Mouse (Mus musculus) myocyte (in vitro differentiated cells): ENCODE measurements around the gene Nrip1. TPM values are rescaled to one million over a fixed set of nuclear protein-coding genes. Genes with fewer than 3 reads are reported as not detected.

Source experiments
- H3K27me3 ChIP-seq: one replicate; pipeline ENCODE4 v1.6.1; 2011; ENCODE audit not compliant: control insufficient read depth, insufficient read depth, insufficient read length
- H3K36me3 ChIP-seq: one replicate; pipeline ENCODE4 v1.6.1; 2011; ENCODE audit not compliant: control insufficient read depth, insufficient read depth
- H3K4me2 ChIP-seq: one replicate; pipeline ENCODE4 v1.6.1; 2011; ENCODE audit warnings: low read depth, control low read depth
- H3K4me3 ChIP-seq: one replicate; pipeline ENCODE4 v1.5.1; 2011; ENCODE audit warnings: mild to moderate bottlenecking, control low read depth, moderate library complexity
- H3K79me2 ChIP-seq: one replicate; pipeline ENCODE4 v1.6.1; 2011; ENCODE audit not compliant: control insufficient read depth, insufficient read depth
- H3ac ChIP-seq: one replicate; pipeline ENCODE4 v1.6.1; 2011; ENCODE audit not compliant: control insufficient read depth, insufficient read length
- CEBPB ChIP-seq: IDR thresholded peaks from 2 replicates; pipeline ENCODE4 v1.6.1; 2011; ENCODE audit warnings: mild to moderate bottlenecking, moderate library complexity; ENCODE audit not compliant: poor library complexity, insufficient read depth, severe bottlenecking
- E2F4 ChIP-seq: IDR thresholded peaks from one replicate; pipeline ENCODE4 v1.6.1; 2011; ENCODE audit warnings: mild to moderate bottlenecking, control low read depth, moderate library complexity; ENCODE audit not compliant: insufficient read depth
- MAX ChIP-seq: IDR thresholded peaks from one replicate; pipeline ENCODE4 v1.6.1; 2011; ENCODE audit warnings: low read depth, mild to moderate bottlenecking, control low read depth
- MYOD1 ChIP-seq, 3 experiments: IDR thresholded peaks; one replicate each; pipeline ENCODE4 v1.6.1; 2011; ENCODE audit warnings: control low read depth in 2 of 3, low read depth in 2 of 3, mild to moderate bottlenecking in 2 of 3, moderate library complexity in 1 of 3; ENCODE audit not compliant: insufficient read length in 2 of 3, control insufficient read depth in 1 of 3
- MYOG ChIP-seq, 3 experiments: IDR thresholded peaks; one replicate each; pipeline ENCODE4 v1.6.1; 2011; ENCODE audit warnings: control low read depth in 2 of 3, low read depth in 2 of 3, mild to moderate bottlenecking in 2 of 3; ENCODE audit not compliant: insufficient read length in 2 of 3, control insufficient read depth in 1 of 3, insufficient read depth in 1 of 3
- POLR2A ChIP-seq: IDR thresholded peaks from one replicate; pipeline ENCODE4 v1.6.1; 2011; ENCODE audit warnings: low read depth, mild to moderate bottlenecking, control low read depth, moderate library complexity; ENCODE audit not compliant: insufficient read length
- POLR2AphosphoS2 ChIP-seq: IDR thresholded peaks from one replicate; pipeline ENCODE4 v1.6.1; 2011; ENCODE audit warnings: low read depth, control low read depth; ENCODE audit not compliant: insufficient read length
- REST ChIP-seq: IDR thresholded peaks from one replicate; pipeline ENCODE4 v1.6.1; 2011; ENCODE audit warnings: mild to moderate bottlenecking, control low read depth, moderate library complexity; ENCODE audit not compliant: insufficient read depth, insufficient read length
- SRF ChIP-seq: IDR thresholded peaks from one replicate; pipeline ENCODE4 v1.6.1; 2011; ENCODE audit warnings: low read depth; ENCODE audit not compliant: control insufficient read depth, insufficient read length
- TCF12 ChIP-seq: IDR thresholded peaks from one replicate; pipeline ENCODE4 v1.6.1; 2011; ENCODE audit warnings: mild to moderate bottlenecking, control low read depth; ENCODE audit not compliant: poor library complexity, insufficient read depth, severe bottlenecking
- TCF3 ChIP-seq: IDR thresholded peaks from one replicate; pipeline ENCODE4 v1.6.1; 2011; ENCODE audit warnings: low read depth, control low read depth; ENCODE audit not compliant: insufficient read length
- USF1 ChIP-seq: IDR thresholded peaks from one replicate; pipeline ENCODE4 v1.6.1; 2011; ENCODE audit warnings: low read depth, mild to moderate bottlenecking, control low read depth, moderate library complexity
- polyA plus RNA-seq: library from polyadenylated mRNA; unstranded; fragments of >200 nt; fragmentation: generic; extraction: Trizol; gene quantifications from one replicate; pipeline ENCODE4 v1.2.1, GENCODE M21; 2012; ENCODE audit warnings: missing spikeins

Gene Nrip1
- polyA plus RNA-seq, 1 experiment: 3.9 TPM

DNA sequence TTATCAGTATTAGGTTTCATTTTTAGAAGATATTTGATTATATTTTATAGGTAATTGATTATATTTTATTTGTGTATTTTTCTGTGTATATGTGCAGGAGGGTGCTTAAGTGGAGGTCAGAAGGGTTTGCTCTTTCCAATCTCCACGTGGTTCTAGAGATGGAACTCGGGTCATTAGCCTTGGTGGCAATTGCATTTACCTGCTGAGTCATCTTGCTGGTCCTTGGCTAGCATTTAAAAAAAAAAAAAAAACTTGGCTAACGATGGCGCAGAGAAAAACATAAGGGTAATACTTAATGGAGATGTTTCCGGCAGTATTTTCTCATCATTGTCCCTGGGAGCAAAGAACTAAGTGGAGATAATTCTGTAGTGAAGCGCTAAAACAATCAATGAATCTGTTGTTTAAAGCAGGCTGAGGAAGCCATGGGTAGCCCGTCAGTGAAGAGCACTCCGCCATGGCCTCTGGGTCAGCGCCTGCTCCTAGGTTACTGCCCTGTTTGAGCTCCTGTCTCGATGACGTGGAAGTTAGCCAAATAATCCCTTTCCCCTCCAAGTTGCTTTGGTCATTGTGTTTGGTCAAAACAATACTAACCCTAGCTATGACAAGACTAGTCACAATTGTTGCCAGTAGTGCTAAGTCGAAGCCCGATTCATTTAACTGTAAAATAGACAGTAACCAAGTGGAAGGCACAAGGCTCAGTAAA is 25.8 kb downstream of the Nrip1 start:
- peaks cover 61% of the 10 kb centered on the region for H3K79me2 ChIP-seq
- H3K4me3 ChIP-seq: no peak overlapping the region
- no peak for TF ChIP-seq E2F4
- TF ChIP-seq USF1: no peak
- TF ChIP-seq TCF12: no peak
- no peak for TF ChIP-seq TCF3
- TF ChIP-seq MAX: no peak
- TF ChIP-seq POLR2A: no peak
- no peak for TF ChIP-seq MYOG (IDR thresholded peaks at IDR 0.05; ENCODE audit: control insufficient read depth in 1 of 3, insufficient read depth in 1 of 3, insufficient read length in 2 of 3, low read depth in 2 of 3)
- TF ChIP-seq POLR2AphosphoS2: no peak
- TF ChIP-seq SRF: no peak
- TF ChIP-seq MYOD1 (IDR thresholded peaks at IDR 0.05; ENCODE audit: control insufficient read depth in 1 of 3, insufficient read length in 2 of 3, low read depth in 2 of 3): no peak
- H3K4me2 ChIP-seq: no peak overlapping the region
- H3K27me3 ChIP-seq: no peaks in the 10 kb centered on the region
- peaks cover 20% of the 10 kb centered on the region for H3K36me3 ChIP-seq
- H3ac ChIP-seq: no peak overlapping the region

DNA sequence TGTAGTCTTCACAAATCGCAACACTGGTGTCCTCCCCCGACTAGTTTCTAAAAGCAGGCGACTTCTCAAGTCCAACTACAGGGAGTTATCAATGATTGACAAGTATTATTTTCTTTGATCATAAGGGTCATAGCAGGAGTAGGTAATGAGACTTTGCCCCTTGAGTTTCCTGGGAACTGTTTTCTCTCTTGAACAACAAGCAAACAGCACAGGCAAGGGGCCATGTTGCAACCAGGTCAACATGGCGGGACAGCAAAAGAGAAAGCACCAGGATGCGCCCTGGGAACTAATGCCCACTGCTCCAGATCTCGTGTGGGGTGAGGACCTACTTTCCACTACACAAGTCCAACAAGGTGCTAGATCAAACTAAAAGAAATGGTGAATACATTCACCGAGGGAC is 27.3 kb downstream of the Nrip1 start:
- TF ChIP-seq POLR2A (no peak), TCF12 (no peak)
- no peak overlapping the region for H3ac ChIP-seq
- peaks cover 15% of the 10 kb centered on the region for H3K36me3 ChIP-seq
- peaks cover 59% of the 10 kb centered on the region for H3K79me2 ChIP-seq
- no peaks in the 10 kb centered on the region for H3K27me3 ChIP-seq
- no peak overlapping the region for H3K4me2 ChIP-seq
- no peak overlapping the region for H3K4me3 ChIP-seq

DNA sequence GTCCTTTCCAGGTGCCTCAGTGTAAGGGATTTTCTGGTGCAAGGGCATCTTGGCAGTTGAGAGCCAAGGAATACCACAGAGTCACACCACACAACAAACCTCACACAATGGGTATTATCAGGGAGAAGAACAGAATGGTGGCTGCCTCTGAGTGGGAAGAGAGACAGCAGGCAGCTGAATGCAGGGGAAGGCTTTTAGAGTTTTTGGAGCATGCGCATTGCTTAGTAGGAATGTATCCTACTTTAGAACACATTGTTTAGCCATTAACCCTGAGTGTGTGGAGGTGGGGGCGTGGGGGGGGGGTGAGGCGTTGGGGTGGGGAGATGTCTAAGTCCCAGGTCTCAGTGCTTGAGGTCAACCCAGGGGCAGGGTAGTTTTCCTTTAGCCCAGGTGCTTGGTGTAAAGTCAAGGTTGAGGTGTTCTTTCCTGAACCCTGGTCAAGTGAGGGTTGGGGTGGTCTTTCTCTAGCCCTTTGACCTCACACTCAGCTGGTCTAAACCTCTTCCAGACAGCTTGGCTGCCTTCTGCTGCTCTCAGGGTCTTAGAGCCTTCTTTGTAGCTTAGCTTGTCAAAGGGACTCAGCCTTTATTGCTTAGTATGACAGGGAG is 28.8 kb downstream of the Nrip1 start:
- no peak overlapping the region for H3ac ChIP-seq
- no peak overlapping the region for H3K4me2 ChIP-seq
- TF ChIP-seq MAX: no peak
- no peak overlapping the region for H3K4me3 ChIP-seq
- peaks cover 60% of the 10 kb centered on the region for H3K79me2 ChIP-seq
- no peaks in the 10 kb centered on the region for H3K27me3 ChIP-seq
- peaks cover 6% of the 10 kb centered on the region for H3K36me3 ChIP-seq

DNA sequence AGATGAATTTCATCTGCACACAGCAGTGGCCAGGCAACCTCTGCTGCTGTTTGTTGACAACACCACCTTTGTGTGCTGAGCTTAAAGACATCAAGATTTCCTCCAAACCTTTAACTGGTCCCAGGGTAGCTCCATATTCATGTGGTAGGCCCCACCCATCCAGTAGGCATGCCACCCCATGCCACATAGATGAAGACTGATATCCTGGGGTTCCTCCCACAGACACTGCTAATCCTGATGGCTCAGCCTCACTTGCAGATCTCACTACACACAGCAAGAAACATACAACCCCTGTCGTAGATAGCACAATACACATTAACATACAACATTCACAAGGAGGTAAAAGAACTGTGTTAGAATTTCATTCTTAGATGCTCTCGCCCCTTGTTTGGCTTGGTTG is 29.6 kb downstream of the Nrip1 start:
- Histone ChIP-seq H3ac (no peak overlapping the region), H3K36me3 (no peaks in the 10 kb centered on the region), H3K27me3 (no peaks in the 10 kb centered on the region), H3K79me2 (peaks cover 60% of the 10 kb centered on the region), H3K4me2 (no peak overlapping the region), H3K4me3 (no peak overlapping the region)
- TF ChIP-seq MAX: no peak
- no peak for TF ChIP-seq E2F4
- no peak for TF ChIP-seq USF1
- TF ChIP-seq TCF12: no peak
- TF ChIP-seq MYOD1 (IDR thresholded peaks at IDR 0.05; ENCODE audit: control insufficient read depth in 1 of 3, insufficient read length in 2 of 3, low read depth in 2 of 3): no peak
- TF ChIP-seq POLR2AphosphoS2: no peak
- no peak for TF ChIP-seq MYOG (IDR thresholded peaks at IDR 0.05; ENCODE audit: control insufficient read depth in 1 of 3, insufficient read depth in 1 of 3, insufficient read length in 2 of 3, low read depth in 2 of 3)
- TF ChIP-seq POLR2A: no peak
- TF ChIP-seq SRF: no peak
- no peak for TF ChIP-seq REST
- no peak for TF ChIP-seq TCF3

DNA sequence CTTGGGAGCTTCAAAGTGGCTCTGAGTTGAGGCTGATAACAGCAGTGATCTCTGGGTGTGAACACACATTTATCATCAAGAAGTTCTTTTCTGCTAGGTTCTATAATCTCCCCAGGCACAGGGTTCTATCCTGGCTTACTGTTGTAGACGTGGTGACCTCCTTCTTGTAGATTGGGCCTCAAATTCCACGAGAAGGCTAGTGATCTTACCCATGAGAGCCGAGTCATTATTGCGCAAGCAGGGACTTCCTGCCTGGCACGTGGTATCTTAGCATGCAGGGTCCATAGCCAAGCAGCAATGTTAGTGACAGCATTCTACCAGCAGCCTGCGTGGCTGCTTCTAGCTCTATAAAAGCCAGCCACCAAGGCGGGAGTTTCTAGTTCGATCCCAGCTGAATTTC is 32.0 kb downstream of the Nrip1 start:
- H3K4me2 ChIP-seq: no peak overlapping the region
- H3K27me3 ChIP-seq: no peaks in the 10 kb centered on the region
- peaks cover 66% of the 10 kb centered on the region for H3K79me2 ChIP-seq
- H3K36me3 ChIP-seq: no peaks in the 10 kb centered on the region
- TF ChIP-seq MYOD1 (IDR thresholded peaks at IDR 0.05; ENCODE audit: control insufficient read depth in 1 of 3, insufficient read length in 2 of 3, low read depth in 2 of 3): no peak
- peak; percentile 89 for TF ChIP-seq CEBPB
- no peak overlapping the region for H3ac ChIP-seq
- H3K4me3 ChIP-seq: no peak overlapping the region

DNA sequence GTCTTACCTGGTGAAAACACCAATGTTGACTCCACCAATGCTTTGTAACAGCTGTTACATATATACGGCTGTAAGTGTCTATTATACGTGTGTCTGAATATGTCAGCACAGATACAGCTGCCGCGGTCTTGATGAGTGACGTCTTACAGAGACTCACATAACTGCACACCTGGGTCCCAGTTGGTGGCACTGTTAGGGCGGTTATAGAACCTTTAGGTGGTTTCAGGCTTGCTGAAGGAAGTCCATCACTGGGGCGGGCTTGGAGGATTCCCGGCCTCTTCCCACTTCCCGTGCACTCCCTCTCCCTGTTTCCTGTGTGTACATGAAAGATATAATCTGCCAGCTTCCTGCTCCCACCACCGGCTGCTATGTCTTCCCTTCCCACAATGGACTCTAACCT is 34.4 kb downstream of the Nrip1 start:
- H3K4me3 ChIP-seq: no peak overlapping the region
- no peak overlapping the region for H3ac ChIP-seq
- H3K36me3 ChIP-seq: no peaks in the 10 kb centered on the region
- no peaks in the 10 kb centered on the region for H3K27me3 ChIP-seq
- TF ChIP-seq MAX (no peak), USF1 (no peak), E2F4 (no peak), POLR2A (no peak), POLR2AphosphoS2 (no peak), MYOG (IDR thresholded peaks at IDR 0.05; ENCODE audit: control insufficient read depth in 1 of 3, insufficient read depth in 1 of 3, insufficient read length in 2 of 3, low read depth in 2 of 3) (no peak), MYOD1 (IDR thresholded peaks at IDR 0.05; ENCODE audit: control insufficient read depth in 1 of 3, insufficient read length in 2 of 3, low read depth in 2 of 3) (no peak), SRF (no peak), REST (no peak)
- no peak overlapping the region for H3K4me2 ChIP-seq
- peaks cover 65% of the 10 kb centered on the region for H3K79me2 ChIP-seq
